Mouse (Mus musculus) left cerebral cortex, adult 2 months (tissue): ENCODE data around the gene Ybx1. TPM values are rescaled to one million over a fixed set of nuclear protein-coding genes. Genes with fewer than 3 reads are reported as not detected.

ENCODE experiments used
- DNase-seq, 2 experiments: peaks; one replicate each; pipeline ENCODE4 v3.0.0; 2021 to 2022; ENCODE audit warnings: low spot score in 2 of 2, mixed read lengths in 1 of 2; ENCODE audit errors: extremely low spot score in 1 of 2
- H3K27ac ChIP-seq: fragments of 200-600 bp; 2 replicates; pipeline ENCODE4 v1.8.1; 2022
- H3K4me3 ChIP-seq: fragments of 200-600 bp; 2 replicates; pipeline ENCODE4 v1.8.1; 2022
- CTCF ChIP-seq: fragments of 200-600 bp; IDR thresholded peaks from 2 replicates; pipeline ENCODE4 v1.8.1; 2022; ENCODE audit warnings: antibody characterized with exemption, mild to moderate bottlenecking, moderate library complexity
- intact Hi-C: fragments of 180-260 bp; cut with DNase I; formaldehyde crosslinking; loops from one replicate; pipeline ENCODE4 v1.15.1; 2025
- total RNA-seq, 2 experiments: library from RNA; stranded (reverse); gene quantifications; 2 replicates each; pipeline ENCODE4 v1.2.3; 2021

Ybx1 gene
- total RNA-seq, 2 experiments from 2014 or later: 191 to 223 TPM

DNA sequence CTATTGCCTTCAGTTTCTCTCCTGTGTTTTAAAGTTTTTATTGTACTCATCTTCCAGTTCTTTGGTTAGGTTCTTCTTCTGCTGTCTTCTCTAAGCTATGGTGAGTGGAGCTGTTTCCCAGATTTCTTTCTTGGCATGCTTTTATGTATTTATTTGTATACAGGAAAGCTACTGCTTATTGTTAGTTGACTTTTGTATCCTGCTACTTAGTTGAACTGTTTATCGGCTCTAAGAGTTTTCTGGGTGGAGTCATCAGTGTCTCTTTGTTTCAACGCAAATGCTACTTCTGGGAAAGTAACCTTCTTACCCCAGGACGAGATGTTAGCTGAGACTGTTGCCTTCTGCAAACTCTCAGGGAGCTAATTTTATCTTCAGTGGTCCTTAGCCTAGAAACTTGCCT, 30.9 kb downstream of the Ybx1 start:
- no peak for TF ChIP-seq CTCF
- intact Hi-C loops: no loop called here
- no peak overlapping the region for H3K4me3 ChIP-seq
- no peak for DNase-seq
- H3K27ac ChIP-seq: no peak overlapping the region

DNA sequence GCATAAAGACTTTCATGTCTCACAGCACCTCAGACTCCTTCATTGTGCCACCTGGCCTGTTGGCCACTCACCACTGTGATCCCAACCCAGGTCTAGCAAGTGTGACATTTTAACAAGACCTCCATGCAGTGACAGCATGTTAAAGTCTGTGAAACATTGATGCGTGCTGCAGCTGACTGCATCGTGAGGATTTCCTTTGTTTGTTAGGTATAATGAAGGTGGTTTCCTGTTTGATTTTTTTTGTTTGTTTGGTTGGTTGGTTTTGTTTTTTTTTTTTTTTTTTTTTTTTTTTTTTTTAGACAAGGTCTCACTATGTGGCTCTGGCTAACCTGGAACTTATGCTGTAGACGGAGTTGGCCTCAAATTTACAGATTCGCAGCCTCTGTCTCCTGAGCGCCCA, 31.9 kb downstream of the Ybx1 start:
- intact Hi-C loops: no loop called here
- no peak for DNase-seq
- Histone ChIP-seq H3K4me3 (no peak overlapping the region), H3K27ac (no peak overlapping the region)
- no peak for TF ChIP-seq CTCF

DNA sequence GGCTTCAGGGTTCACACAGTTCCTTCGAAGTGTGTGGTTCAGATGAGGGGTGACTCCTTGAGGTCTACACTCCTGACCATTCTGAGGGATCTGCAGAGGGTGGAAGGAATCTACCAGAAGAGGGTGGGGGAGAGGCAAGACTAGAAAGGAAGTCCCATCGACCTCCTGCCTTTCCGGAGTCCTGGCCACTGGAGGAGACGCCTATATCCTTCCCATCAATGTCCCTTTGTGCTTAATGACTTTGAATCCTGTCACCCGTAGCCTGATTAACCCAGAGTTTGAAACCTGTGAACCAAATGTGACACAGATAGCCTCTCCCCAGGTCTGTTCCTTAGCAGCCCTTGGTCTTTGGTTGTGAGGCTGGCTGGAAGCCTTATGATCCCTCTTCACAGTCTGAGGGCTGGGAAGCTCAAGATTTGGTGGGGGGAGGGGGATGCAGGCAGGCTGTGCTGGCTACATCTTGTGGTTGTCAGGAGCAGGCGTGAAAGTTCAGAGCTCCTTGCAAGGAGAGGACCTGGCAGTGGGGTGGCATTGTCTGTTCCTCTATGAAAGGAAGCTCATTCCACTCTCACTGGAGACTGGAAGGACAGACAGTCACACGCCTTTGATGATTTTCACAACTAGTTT, 33.2 kb downstream of the Ybx1 start:
- intact Hi-C loops: no loop called here
- no peak for TF ChIP-seq CTCF
- DNase-seq: no peak
- Histone ChIP-seq H3K4me3 (no peak overlapping the region), H3K27ac (no peak overlapping the region)

DNA sequence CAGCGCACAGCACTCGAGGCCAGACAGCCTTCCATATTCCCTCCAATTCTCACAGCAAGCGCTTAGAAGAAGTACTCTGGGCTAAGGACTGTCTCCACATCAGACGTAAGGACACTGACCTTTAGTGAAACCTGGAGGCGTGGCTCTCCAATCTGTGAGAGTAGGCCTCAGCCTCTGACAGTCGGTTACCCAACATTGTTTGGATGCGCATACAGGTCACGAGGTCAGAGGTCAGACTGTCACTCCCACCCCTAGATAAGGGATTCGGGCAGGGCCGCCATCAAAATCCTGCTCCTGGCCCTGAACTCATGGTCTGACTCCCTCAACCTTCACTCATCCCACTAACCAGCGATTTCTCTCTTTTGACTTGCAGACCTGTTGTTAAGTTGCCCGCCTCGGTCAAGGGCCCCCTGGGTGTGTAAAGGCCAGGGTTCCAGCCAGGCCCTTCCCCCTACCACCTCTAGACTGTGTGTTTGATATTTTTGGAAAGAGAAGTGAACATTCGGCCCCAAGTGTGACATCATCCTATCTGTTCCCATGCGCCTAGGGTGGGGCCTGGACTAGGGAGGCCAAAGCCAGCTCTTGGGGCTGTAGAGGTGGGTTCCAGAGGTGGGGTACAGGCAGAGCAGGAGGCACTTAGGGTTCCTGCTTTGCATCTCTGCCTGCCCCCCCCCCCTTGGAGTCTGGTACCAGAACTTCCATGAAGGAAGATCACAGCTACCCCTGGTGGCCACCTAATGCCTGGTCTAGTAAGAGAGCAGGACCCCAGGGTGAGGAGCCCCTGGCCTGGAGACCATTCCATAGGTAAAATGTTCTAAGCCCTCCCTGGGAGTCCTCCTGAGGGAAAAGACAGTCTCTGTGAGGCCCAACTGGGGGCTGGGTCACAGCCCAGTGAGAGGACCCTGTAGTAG, 34.8 kb downstream of the Ybx1 start:
- intact Hi-C loops: no loop called here
- Histone ChIP-seq H3K27ac (no peak overlapping the region), H3K4me3 (no peak overlapping the region)
- peak; percentile 7; the same call in 1 of the 2 replicates for TF ChIP-seq CTCF
- no peak for DNase-seq

DNA sequence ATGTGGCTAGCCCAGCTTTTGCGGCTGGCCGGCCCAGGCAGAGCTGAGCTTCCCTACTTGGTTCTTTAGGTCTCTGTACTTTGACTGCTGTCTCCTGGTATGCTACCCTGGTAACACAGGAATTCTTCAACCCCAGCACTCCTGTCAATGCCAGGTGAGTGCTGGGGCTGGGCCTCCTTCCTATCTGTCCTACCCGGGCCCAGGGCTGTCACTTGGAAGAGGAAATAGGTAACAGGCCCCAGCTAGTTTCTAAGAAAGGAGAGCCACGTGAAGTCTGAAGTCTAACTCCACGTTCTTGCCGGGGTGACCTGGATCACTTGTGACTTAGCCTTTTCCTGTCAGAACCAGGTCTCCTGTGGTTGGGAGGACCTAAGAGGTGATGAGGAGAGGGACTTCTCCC, 37.3 kb downstream of the Ybx1 start:
- intact Hi-C loops: no loop called here
- H3K4me3 ChIP-seq: no peak overlapping the region
- no peak for TF ChIP-seq CTCF

GRCm38 (mm10) chr4:119255351-119255750, 39.1 kb downstream of the Ybx1 start, which contains the start of gene Cldn19:
Gene Cldn19 (plus strand): TSS chr4:119255414.
- no peak for TF ChIP-seq CTCF
- no peak within 1 kb of the TSS for H3K27ac ChIP-seq
- intact Hi-C loops: no loop called here
- DNase-seq: no peak
- no peak within 1 kb of the TSS for H3K4me3 ChIP-seq

More for the DNA sequence above, 37.3 kb downstream of the Ybx1 start:
- no peak overlapping the region for H3K27ac ChIP-seq
- DNase-seq: no peak

GRCm38 (mm10) chr4:119254012-119254618, 40.3 kb downstream of the Ybx1 start:
- Histone ChIP-seq H3K27ac (no peak overlapping the region), H3K4me3 (no peak overlapping the region)
- intact Hi-C loops: no loop called here
- TF ChIP-seq CTCF: no peak
- DNase-seq: peak in 1 of 2 experiments; percentile 47

GRCm38 (mm10) chr4:119252025-119252808, 42.2 kb downstream of the Ybx1 start:
- DNase-seq: no peak
- TF ChIP-seq CTCF: no peak
- H3K4me3 ChIP-seq: no peak overlapping the region
- intact Hi-C loops: no loop called here
- no peak overlapping the region for H3K27ac ChIP-seq

GRCm38 (mm10) chr4:119248407-119248965, 45.9 kb downstream of the Ybx1 start:
- Histone ChIP-seq H3K4me3 (no peak overlapping the region), H3K27ac (no peak overlapping the region)
- DNase-seq: no peak
- intact Hi-C loops: loop anchor here (5.0 to 10.0 kb wide), 4 partner anchors 166 to 876 kb away; partner anchors contain the start of gene Ccdc30
- no peak for TF ChIP-seq CTCF

DNA sequence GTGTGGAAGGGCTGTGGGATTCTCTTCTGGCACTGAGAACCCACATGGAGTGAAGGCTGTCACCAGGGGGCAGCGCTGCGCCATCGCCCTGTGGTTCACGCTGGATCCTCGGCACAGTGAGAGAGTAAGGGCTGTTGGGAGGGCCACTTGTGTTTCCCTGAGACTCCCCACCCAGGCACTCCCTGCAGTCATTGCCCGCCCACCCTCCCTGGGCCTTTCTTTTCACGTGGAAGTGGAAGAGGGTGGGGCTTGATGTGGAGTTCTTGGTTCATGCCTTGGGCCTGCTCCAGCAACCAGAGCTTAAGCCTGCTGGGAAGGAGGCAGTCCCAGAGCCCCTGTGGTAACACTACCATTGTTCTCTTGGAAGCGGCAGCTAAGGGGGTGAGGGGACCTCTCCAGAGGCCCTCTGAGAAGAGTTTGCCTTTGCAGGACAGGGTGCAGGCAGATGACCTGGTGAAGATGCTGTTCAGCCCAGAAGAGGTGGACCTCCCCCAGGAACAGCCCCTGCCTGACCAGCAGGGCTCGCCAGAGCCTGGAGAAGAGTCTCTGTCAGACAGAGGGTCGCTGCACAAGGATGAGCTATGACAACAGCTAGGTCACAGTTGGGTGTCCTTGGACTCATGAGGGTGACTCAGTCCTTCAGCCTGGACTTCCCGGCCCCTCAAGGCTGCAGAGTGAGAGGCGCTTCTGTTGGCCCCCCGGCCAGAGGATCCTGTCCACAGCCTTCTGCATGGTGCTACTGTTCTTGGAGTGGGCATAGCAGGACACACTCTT, 46.8 kb downstream of the Ybx1 start:
- TF ChIP-seq CTCF: peak; percentile 77
- Histone ChIP-seq H3K27ac (0 out of 2 replicates have a peak overlapping the region, but pooled peaks have one; percentile 44), H3K4me3 (no peak overlapping the region)
- peak; percentile 74 to 77 for DNase-seq
- intact Hi-C loops: loop anchor here (5.0 to 10.0 kb wide), 4 partner anchors 167 to 877 kb away; partner anchors contain the start of gene Ccdc30
